Mouse (Mus musculus): Measurements from ENCODE around the gene Setd1a. TPM values are rescaled to one million over a fixed set of nuclear protein-coding genes. Genes with fewer than 3 reads are reported as not detected.
A peak's percentile ranks its signal among the peaks of the same experiment; 100 is the strongest.

Setd1a gene
- polyA plus RNA-seq, 1 experiment from 2014 or later = 16.5 TPM

DNA sequence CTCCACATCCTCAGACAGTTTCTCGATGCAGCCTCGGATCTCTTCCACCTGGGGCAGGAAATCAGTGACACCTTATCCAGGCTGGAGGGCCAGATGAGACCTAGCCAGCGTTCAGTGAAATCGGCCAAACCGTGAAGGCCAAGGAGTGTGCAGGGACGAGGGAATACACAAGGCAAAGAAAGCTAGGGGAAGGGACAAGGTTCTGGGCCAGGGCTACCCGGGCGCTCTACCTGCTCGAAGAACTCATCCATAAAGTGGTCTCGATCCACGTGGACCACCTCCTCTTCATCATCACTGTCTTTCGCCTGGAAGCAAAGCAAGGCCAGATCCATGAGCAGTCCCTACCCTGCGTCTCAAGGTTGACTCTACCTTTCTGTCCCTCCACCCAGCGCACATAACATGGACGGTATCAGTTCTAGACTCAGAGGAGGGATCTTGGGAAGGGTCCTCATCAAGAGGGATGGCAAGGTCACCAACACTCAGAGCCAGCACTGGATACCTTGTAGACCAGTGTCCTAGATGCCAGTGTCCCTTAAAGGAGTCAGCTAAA lies 38.7 kb downstream of the Setd1a start:
- Histone ChIP-seq H3K27me3 (ENCODE audit: control insufficient read depth, insufficient read depth, low read length) (no peaks in the 10 kb centered on the region), H3K4me1 (ENCODE audit: control insufficient read depth in 2 of 2, insufficient read depth in 2 of 2, low read length in 2 of 2) (peaks cover 5 to 10% of the 10 kb centered on the region in 2 experiments; a peak in 2 of 4 replicates), H3K27ac (replicated peaks in 1 of 2; ENCODE audit: control insufficient read depth in 1 of 2, insufficient read depth in 1 of 2, low read depth in 2 of 2, low read length in 2 of 2) (0 out of 4 replicates have a peak overlapping the region, but pooled peaks of 1 of the 2 experiments have one; percentile 37), H3K9ac (ENCODE audit: low read length) (no peak overlapping the region), H3K36me3 (ENCODE audit: control insufficient read depth, insufficient read depth, low read length) (no peaks in the 10 kb centered on the region), H3K4me3 (ENCODE audit: control insufficient read depth in 1 of 2, insufficient read depth in 1 of 2, low read depth in 1 of 2, low read length in 2 of 2) (no peak overlapping the region), H3K9me3 (ENCODE audit: control insufficient read depth, low read length) (no peaks in the 10 kb centered on the region), H3K4me2 (ENCODE audit: low read length) (no peak overlapping the region)
- 84% methylated on average over 15 of the region's 15 CpGs for WGBS
- no peak for ATAC-seq (ENCODE audit: insufficient number of reproducible peaks, insufficient read depth, low FRiP score, low read depth)

DNA sequence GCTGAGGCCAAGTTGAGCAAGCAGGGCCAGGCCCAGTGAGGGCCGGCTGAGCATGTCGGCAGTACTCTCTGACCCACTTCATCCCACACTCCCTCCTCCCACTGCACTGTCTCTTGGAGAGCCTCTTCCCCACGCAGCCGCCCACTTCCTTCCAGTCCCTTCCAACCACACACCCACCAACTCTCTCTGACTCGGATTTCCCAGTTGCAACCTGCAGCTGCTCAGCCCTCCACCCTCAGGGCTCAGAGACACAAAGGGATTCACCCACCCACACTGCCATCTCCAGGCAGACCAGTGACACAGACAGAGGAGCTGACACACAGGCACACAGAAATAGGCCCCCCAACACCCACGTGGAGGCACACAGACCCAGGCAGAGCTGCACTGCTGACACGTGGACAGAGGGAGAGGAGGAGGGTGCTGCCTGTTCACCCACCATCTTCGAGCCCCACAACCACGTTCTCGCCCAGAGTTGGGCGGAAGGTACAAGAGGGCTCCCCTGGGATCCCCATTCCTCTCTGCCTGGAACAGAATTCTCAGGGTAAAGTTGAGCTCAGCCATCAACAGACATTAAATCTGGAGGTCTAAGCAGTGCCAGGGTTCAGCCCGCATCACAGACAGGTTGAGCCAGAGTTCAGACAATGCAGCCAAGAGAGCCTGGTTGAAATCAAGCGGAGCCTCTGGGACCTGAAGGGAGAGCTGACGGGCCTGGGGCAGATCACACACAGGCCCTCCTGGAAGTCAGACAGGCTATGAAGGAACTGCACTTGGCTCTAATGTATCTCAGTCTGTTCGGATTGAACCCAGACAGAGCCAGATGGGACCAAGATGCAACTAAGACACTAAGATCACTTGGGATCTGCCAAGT lies 39.7 kb downstream of the Setd1a start:
- H3K4me2 ChIP-seq (ENCODE audit: low read length) = no peak overlapping the region
- 53% methylated on average over 15 of the region's 15 CpGs for WGBS
- 0 out of 4 replicates have a peak overlapping the region, but pooled peaks of 1 of the 2 experiments have one; percentile 37 for H3K27ac ChIP-seq (replicated peaks in 1 of 2; ENCODE audit: control insufficient read depth in 1 of 2, insufficient read depth in 1 of 2, low read depth in 2 of 2, low read length in 2 of 2)
- H3K4me1 ChIP-seq (ENCODE audit: control insufficient read depth in 2 of 2, insufficient read depth in 2 of 2, low read length in 2 of 2) = peaks cover 5 to 10% of the 10 kb centered on the region in 2 experiments; a peak in 2 of 4 replicates
- no peak overlapping the region for H3K4me3 ChIP-seq (ENCODE audit: control insufficient read depth in 1 of 2, insufficient read depth in 1 of 2, low read depth in 1 of 2, low read length in 2 of 2)
- H3K27me3 ChIP-seq (ENCODE audit: control insufficient read depth, insufficient read depth, low read length) = no peaks in the 10 kb centered on the region
- no peak overlapping the region for H3K9ac ChIP-seq (ENCODE audit: low read length)
- ATAC-seq (ENCODE audit: insufficient number of reproducible peaks, insufficient read depth, low FRiP score, low read depth) = no peak
- H3K9me3 ChIP-seq (ENCODE audit: control insufficient read depth, low read length) = no peaks in the 10 kb centered on the region
- H3K36me3 ChIP-seq (ENCODE audit: control insufficient read depth, insufficient read depth, low read length) = no peaks in the 10 kb centered on the region

DNA sequence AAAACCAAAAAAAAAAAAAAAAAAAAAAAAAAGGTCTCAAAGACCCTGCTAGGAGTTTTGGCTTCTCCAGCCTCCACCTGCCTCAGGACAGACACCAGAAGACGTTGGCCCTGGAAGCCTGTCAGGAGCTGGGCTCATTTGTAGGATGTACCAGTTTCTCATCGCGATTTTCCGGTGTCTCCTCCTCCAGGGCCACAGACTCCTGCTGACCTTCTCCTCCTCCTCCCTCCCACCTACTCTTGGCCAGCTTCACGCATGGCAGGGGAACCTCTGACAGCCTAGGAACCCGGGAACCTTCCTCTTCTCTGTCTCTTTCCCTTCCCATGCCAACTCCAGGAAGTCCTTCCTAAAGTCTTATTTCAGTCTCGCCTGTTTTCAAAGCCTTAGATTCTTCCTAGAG lies 40.6 kb downstream of the Setd1a start:
- no peaks in the 10 kb centered on the region for H3K27me3 ChIP-seq (ENCODE audit: control insufficient read depth, insufficient read depth, low read length)
- no peak overlapping the region for H3K4me3 ChIP-seq (ENCODE audit: control insufficient read depth in 1 of 2, insufficient read depth in 1 of 2, low read depth in 1 of 2, low read length in 2 of 2)
- H3K36me3 ChIP-seq (ENCODE audit: control insufficient read depth, insufficient read depth, low read length) = no peaks in the 10 kb centered on the region
- H3K4me1 ChIP-seq (ENCODE audit: control insufficient read depth in 2 of 2, insufficient read depth in 2 of 2, low read length in 2 of 2) = peaks cover 5 to 10% of the 10 kb centered on the region in 2 experiments; a peak in 2 of 4 replicates
- ATAC-seq (ENCODE audit: insufficient number of reproducible peaks, insufficient read depth, low FRiP score, low read depth) = no peak
- 71% methylated on average over 7 of the region's 7 CpGs for WGBS
- H3K27ac ChIP-seq (replicated peaks in 1 of 2; ENCODE audit: control insufficient read depth in 1 of 2, insufficient read depth in 1 of 2, low read depth in 2 of 2, low read length in 2 of 2) = no peak overlapping the region
- H3K9me3 ChIP-seq (ENCODE audit: control insufficient read depth, low read length) = no peaks in the 10 kb centered on the region
- H3K9ac ChIP-seq (ENCODE audit: low read length) = no peak overlapping the region
- no peak overlapping the region for H3K4me2 ChIP-seq (ENCODE audit: low read length)

DNA sequence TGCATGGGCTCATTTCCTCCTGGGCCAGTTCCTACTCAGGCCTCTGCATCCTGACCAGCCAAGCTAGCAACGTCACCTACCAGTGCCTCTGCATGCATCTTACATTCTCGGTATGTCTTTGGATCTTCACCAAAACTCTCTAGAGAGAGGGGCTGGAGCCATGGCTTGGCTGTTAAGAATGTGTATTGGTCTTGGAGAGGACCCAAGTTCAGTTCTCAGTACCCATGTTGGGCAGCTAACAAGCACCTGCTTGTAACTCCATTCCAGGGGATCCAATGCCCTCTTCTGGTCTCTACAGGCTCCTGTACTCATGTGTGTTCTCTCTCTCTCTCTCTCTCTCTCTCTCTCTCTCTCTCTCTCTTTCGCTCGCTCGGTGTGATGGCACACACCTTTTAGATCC lies 41.3 kb downstream of the Setd1a start:
- Histone ChIP-seq H3K4me1 (ENCODE audit: control insufficient read depth in 2 of 2, insufficient read depth in 2 of 2, low read length in 2 of 2) (peaks cover 5 to 10% of the 10 kb centered on the region in 2 experiments; a peak in 2 of 4 replicates), H3K27me3 (ENCODE audit: control insufficient read depth, insufficient read depth, low read length) (no peaks in the 10 kb centered on the region), H3K9ac (ENCODE audit: low read length) (no peak overlapping the region), H3K4me2 (ENCODE audit: low read length) (no peak overlapping the region), H3K27ac (replicated peaks in 1 of 2; ENCODE audit: control insufficient read depth in 1 of 2, insufficient read depth in 1 of 2, low read depth in 2 of 2, low read length in 2 of 2) (no peak overlapping the region), H3K36me3 (ENCODE audit: control insufficient read depth, insufficient read depth, low read length) (no peaks in the 10 kb centered on the region), H3K9me3 (ENCODE audit: control insufficient read depth, low read length) (no peaks in the 10 kb centered on the region), H3K4me3 (ENCODE audit: control insufficient read depth in 1 of 2, insufficient read depth in 1 of 2, low read depth in 1 of 2, low read length in 2 of 2) (no peak overlapping the region)
- WGBS = 85% methylated on average over 5 of the region's 5 CpGs
- ATAC-seq (ENCODE audit: insufficient number of reproducible peaks, insufficient read depth, low FRiP score, low read depth) = no peak

DNA sequence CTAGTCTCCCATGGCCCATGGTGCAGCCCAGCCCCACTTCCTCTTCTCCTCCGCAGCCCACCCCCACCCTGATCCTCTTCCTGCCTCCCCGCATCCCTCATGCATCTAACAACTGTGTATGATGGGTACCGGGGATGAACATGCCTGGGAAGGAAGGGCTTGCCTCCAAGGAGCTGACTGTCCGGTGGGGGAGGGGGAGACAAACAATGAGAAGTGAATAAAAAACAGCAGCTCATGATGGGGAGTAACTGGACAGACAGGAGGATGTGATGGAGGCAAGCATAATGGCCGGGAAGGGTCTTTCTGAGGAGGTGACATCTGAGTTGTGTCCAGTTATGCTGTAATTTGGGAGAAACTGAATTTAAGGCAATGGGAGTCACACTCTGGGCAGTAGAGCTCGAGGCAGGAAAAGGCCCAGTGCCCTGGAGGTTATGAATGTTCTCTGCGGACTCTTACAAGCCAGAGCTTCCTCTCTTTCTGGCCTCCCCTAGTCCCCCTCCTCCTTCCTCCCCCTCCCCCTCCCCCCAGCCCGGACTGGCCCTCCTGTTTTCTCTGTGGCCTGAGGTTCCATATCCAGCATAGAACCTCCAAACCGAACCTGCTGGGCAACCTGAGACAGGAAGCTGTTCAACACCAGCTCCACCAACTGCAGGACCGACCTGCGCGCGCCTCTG lies 44.5 kb downstream of the Setd1a start:
- H3K27me3 ChIP-seq (ENCODE audit: control insufficient read depth, insufficient read depth, low read length) = peaks cover 5% of the 10 kb centered on the region; the same call in 1 of the 2 replicates
- peak overlapping the region in 1 of 2 experiments; percentile 47; a peak in 1 of 4 replicates for H3K27ac ChIP-seq (replicated peaks in 1 of 2; ENCODE audit: control insufficient read depth in 1 of 2, insufficient read depth in 1 of 2, low read depth in 2 of 2, low read length in 2 of 2)
- no peak overlapping the region for H3K4me3 ChIP-seq (ENCODE audit: control insufficient read depth in 1 of 2, insufficient read depth in 1 of 2, low read depth in 1 of 2, low read length in 2 of 2)
- ATAC-seq (ENCODE audit: insufficient number of reproducible peaks, insufficient read depth, low FRiP score, low read depth) = no peak
- 60% methylated on average over 13 of the region's 13 CpGs for WGBS
- H3K36me3 ChIP-seq (ENCODE audit: control insufficient read depth, insufficient read depth, low read length) = no peaks in the 10 kb centered on the region
- peaks cover under 1 to 4% of the 10 kb centered on the region in 2 experiments; a peak in 1 of 4 replicates for H3K4me1 ChIP-seq (ENCODE audit: control insufficient read depth in 2 of 2, insufficient read depth in 2 of 2, low read length in 2 of 2)
- no peak overlapping the region for H3K4me2 ChIP-seq (ENCODE audit: low read length)
- H3K9ac ChIP-seq (ENCODE audit: low read length) = no peak overlapping the region
- H3K9me3 ChIP-seq (ENCODE audit: control insufficient read depth, low read length) = no peaks in the 10 kb centered on the region

DNA sequence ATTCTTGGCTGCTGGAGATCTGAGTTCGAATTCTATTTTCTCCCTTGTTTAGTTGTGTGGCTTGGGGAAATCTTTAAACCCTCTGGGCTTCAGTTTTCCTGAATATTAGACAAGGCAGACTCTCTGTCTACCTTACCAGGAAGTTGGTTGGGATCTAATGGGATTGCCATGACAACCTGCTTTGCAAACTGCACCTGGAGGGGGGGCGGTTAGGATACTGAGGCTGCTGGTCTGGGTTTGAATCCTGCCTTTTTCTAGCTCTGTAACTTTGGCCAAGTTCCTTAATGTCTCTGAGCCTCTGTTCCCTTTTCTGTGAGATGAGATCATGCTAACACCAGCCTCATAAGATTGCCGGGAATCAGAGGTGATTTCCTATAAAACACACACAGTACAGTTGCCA lies 46.0 kb downstream of the Setd1a start:
- H3K4me1 ChIP-seq (ENCODE audit: control insufficient read depth in 2 of 2, insufficient read depth in 2 of 2, low read length in 2 of 2) = 0 out of 4 replicates have a peak, but pooled peaks cover 0 to 4% of the 10 kb centered on the region in 2 experiments
- no peak overlapping the region for H3K4me2 ChIP-seq (ENCODE audit: low read length)
- H3K27ac ChIP-seq (replicated peaks in 1 of 2; ENCODE audit: control insufficient read depth in 1 of 2, insufficient read depth in 1 of 2, low read depth in 2 of 2, low read length in 2 of 2) = no peak overlapping the region
- no peak overlapping the region for H3K4me3 ChIP-seq (ENCODE audit: control insufficient read depth in 1 of 2, insufficient read depth in 1 of 2, low read depth in 1 of 2, low read length in 2 of 2)
- WGBS = 80% methylated on average over 3 of the region's 3 CpGs
- ATAC-seq (ENCODE audit: insufficient number of reproducible peaks, insufficient read depth, low FRiP score, low read depth) = no peak
- no peak overlapping the region for H3K9ac ChIP-seq (ENCODE audit: low read length)
- H3K36me3 ChIP-seq (ENCODE audit: control insufficient read depth, insufficient read depth, low read length) = no peaks in the 10 kb centered on the region
- peaks cover 5% of the 10 kb centered on the region; the same call in 1 of the 2 replicates for H3K27me3 ChIP-seq (ENCODE audit: control insufficient read depth, insufficient read depth, low read length)
- H3K9me3 ChIP-seq (ENCODE audit: control insufficient read depth, low read length) = no peaks in the 10 kb centered on the region

Measured in heart, embryonic 14.5 days (tissue).